Mouse (Mus musculus) midbrain, embryonic 16.5 days (tissue): ENCODE data around the gene Dhh. TPM values are rescaled to one million over a fixed set of nuclear protein-coding genes. Genes with fewer than 3 reads are reported as not detected.

Source experiments
- ATAC-seq: fragments of 200-750 bp; cut with Nextera tagmentation; 2 replicates; pipeline ENCODE4 v1.8.0; 2017; ENCODE audit warnings: moderate TSS enrichment
- H3K27ac ChIP-seq: fragments of 300-500 bp; sonication (generic); 2 replicates; pipeline ENCODE4 v1.5.1; 2014; ENCODE audit warnings: mild to moderate bottlenecking, low read length, mixed read lengths
- H3K27me3 ChIP-seq: fragments of 300-500 bp; sonication (generic); 2 replicates; pipeline ENCODE4 v1.6.1; 2014; ENCODE audit warnings: low read depth, low read length, mixed read lengths; ENCODE audit not compliant: control insufficient read depth, insufficient read depth
- H3K36me3 ChIP-seq: fragments of 300-500 bp; sonication (generic); 2 replicates; pipeline ENCODE4 v1.6.1; 2014; ENCODE audit warnings: mild to moderate bottlenecking, low read length, moderate library complexity, mixed read lengths; ENCODE audit not compliant: control insufficient read depth, insufficient read depth
- H3K4me1 ChIP-seq: fragments of 300-500 bp; sonication (generic); 2 replicates; pipeline ENCODE4 v1.6.1; 2014; ENCODE audit warnings: mild to moderate bottlenecking, low read length, mixed read lengths; ENCODE audit not compliant: control insufficient read depth, insufficient read depth
- H3K4me2 ChIP-seq: fragments of 300-500 bp; sonication (generic); 2 replicates; pipeline ENCODE4 v1.6.1; 2014; ENCODE audit warnings: mild to moderate bottlenecking, low read length, mixed read lengths
- H3K4me3 ChIP-seq: fragments of 300-500 bp; sonication (generic); 2 replicates; pipeline ENCODE4 v1.5.1; 2014; ENCODE audit warnings: low read depth, mild to moderate bottlenecking, low read length, moderate library complexity, mixed read lengths
- H3K9ac ChIP-seq: fragments of 300-500 bp; sonication (generic); 2 replicates; pipeline ENCODE4 v1.6.1; 2014; ENCODE audit warnings: low read depth, low read length, mixed read lengths
- H3K9me3 ChIP-seq: fragments of 300-500 bp; sonication (generic); replicated peaks from 2 replicates; pipeline ENCODE4 v1.6.1; 2014; ENCODE audit warnings: mild to moderate bottlenecking, low read length, mixed read lengths; ENCODE audit not compliant: control insufficient read depth, poor library complexity, severe bottlenecking
- WGBS: fragments of 180-500 bp; shearing (Covaris S2); extraction: QIAGEN DNeasy Blood & Tissue Kit; methylation state at CpG from one replicate; pipeline ENCODE4 v1.1.7; 2014; 5-methylcytosine and 5-hydroxymethylcytosine counted together
- polyA plus RNA-seq: library from polyadenylated mRNA; unstranded; fragments of >200 nt; fragmentation: Nextera tagmentation; extraction: Ambion mirVana; gene quantifications from 2 replicates; pipeline ENCODE4 v1.2.1, GENCODE M21; 2015

The Dhh gene
- polyA plus RNA-seq, 1 experiment from 2014 or later: 0.36 TPM

DNA sequence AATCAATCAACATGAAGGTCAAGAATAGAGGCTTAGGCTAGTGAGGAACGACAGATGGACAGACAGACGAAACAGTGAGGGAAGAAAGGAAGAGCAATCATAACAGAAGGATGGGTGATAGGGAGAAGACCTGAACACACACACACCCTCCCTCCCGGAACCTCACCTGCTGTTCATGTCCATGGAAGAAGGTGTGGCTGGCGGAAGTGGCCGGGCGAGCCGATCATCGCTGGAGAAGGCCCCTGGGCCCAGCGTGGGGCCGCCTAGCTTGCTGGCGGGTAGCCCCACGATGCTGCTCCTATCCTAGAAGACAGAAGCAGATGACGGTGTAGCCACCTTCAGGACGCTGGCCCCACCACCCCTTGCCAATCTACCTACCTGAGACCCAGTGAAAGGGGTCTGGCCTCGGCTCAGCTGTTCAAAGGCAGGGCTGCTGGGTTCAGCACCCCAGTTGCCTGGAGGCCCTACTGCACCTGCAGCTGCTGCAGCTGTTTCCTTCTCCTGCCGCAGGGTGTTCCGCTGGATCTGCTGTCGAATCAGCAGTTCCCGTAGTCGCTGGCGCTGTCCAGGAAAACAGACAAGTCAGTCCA lies 47.0 kb downstream of the Dhh start:
- no peak overlapping the region for H3K4me3 ChIP-seq

DNA sequence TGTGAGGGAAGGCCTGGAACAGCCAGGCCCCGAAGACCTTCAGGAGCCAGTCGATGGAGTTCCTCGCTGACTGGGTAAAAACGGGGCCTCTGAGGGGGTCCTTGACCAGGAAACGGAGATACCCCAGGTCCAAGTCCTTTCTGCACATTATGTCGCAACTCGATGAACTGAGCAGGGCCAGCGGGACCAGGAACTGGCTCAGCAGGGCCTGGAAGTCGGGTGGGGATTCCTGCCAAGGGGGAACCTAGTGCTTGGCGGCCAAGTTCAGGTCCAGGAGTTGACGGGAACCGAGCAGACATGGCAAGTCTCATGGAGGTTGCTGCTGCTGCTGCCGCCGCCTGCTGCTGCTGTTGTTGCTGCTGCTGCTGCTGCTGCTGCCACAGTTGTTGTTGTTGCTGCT lies 47.7 kb downstream of the Dhh start:
- Histone ChIP-seq H3K9ac (no peak overlapping the region), H3K4me2 (no peak overlapping the region), H3K27ac (no peak overlapping the region), H3K4me3 (no peak overlapping the region), H3K4me1 (no peaks in the 10 kb centered on the region), H3K36me3 (peaks cover 77% of the 10 kb centered on the region), H3K9me3 (no peaks in the 10 kb centered on the region), H3K27me3 (no peaks in the 10 kb centered on the region)
- ATAC-seq: no peak
- WGBS: 87% methylated on average over 14 of the region's 14 CpGs

More for the DNA sequence above, 47.0 kb downstream of the Dhh start:
- Histone ChIP-seq H3K9me3 (no peaks in the 10 kb centered on the region), H3K27ac (no peak overlapping the region), H3K27me3 (no peaks in the 10 kb centered on the region), H3K4me2 (no peak overlapping the region), H3K4me1 (no peaks in the 10 kb centered on the region), H3K36me3 (peaks cover 75% of the 10 kb centered on the region), H3K9ac (no peak overlapping the region)
- ATAC-seq: no peak
- WGBS: 92% methylated on average over 21 of the region's 21 CpGs

DNA sequence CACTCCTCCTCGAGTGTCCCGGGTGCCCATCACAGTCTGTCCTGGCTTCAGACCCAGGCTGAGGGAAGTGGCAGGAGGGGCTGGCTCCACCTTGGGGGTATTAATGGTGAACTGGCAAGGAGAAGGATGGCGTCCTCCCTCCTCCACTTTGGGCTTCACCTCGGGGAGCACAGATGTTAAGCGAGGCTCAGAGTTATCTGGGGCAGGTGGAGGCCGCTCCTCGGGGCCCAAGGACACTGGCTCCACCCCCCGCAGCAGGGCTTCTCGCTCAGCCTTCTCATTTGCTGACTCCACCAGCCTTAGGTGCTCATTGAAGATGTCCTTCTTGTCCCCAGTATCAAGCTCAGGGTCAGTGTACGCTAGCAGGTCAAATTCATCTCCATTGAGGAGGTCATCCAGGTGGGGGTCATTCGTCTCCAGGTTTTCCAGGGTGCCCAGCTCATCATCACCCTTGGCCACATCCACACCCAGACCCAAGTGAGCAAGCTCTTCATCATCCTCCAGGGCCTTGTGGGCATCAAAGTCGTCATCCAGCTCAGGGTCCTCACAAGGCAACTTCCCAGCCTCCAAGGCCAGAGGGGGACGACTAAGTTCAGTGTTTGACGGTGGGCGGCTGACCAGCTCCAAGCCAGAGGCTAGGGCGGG lies 48.3 kb downstream of the Dhh start:
- WGBS: 93% methylated on average over 16 of the region's 16 CpGs

DNA sequence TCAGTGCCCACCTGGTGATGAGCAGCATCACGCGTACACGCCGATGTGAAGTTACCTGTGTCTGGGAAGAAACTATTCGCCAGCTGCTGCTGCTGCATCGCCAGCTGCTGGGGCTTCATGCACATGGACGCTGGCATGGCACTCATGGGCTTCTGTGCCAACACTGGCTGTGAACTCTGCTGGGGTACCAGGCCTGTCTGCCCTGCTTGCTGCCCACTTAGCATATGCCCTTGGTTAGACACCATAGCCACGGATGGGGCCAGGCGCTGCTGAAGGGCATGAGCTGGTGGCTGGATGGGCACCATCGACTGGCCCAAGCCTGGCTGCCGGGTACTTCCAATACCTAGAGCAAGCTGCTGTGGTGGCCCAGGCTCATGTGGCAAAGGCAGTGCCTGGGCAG lies 49.2 kb downstream of the Dhh start:
- no peaks in the 10 kb centered on the region for H3K27me3 ChIP-seq
- H3K27ac ChIP-seq: no peak overlapping the region
- H3K9ac ChIP-seq: no peak overlapping the region
- no peak overlapping the region for H3K4me2 ChIP-seq
- H3K4me3 ChIP-seq: no peak overlapping the region
- no peaks in the 10 kb centered on the region for H3K4me1 ChIP-seq
- ATAC-seq: no peak
- H3K36me3 ChIP-seq: peaks cover 83% of the 10 kb centered on the region
- WGBS: 97% methylated on average over 11 of the region's 11 CpGs
- H3K9me3 ChIP-seq: no peaks in the 10 kb centered on the region

More for the DNA sequence above, 48.3 kb downstream of the Dhh start:
- Histone ChIP-seq H3K9me3 (no peaks in the 10 kb centered on the region), H3K36me3 (peaks cover 82% of the 10 kb centered on the region), H3K4me1 (no peaks in the 10 kb centered on the region), H3K27ac (no peak overlapping the region), H3K9ac (no peak overlapping the region), H3K27me3 (no peaks in the 10 kb centered on the region), H3K4me3 (no peak overlapping the region), H3K4me2 (no peak overlapping the region)
- no peak for ATAC-seq

DNA sequence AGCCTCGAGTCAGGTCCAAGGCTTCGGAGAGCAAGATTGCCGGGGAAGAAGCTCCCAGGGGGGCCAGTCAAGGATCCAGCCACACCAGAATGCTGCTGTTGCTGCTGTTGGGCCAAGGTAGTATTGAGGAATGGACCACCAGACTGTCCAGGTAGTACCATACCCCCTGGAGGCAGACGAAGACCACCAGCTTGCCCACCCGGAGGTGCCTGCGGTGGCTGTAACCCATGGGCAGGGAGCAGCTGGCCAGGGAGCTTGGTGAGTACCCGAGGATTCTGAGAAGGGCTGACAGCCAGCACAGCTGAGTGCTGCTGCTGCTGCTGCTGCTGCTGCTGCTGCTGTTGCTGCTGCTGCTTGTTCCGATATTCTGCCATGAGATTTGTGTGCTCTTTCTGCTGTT lies 52.2 kb downstream of the Dhh start:
- Histone ChIP-seq H3K27me3 (no peaks in the 10 kb centered on the region), H3K4me1 (no peaks in the 10 kb centered on the region), H3K9me3 (no peaks in the 10 kb centered on the region), H3K36me3 (peaks cover 83% of the 10 kb centered on the region), H3K27ac (no peak overlapping the region), H3K4me3 (no peak overlapping the region), H3K9ac (no peak overlapping the region), H3K4me2 (no peak overlapping the region)
- no peak for ATAC-seq
- 89% methylated on average over 8 of the region's 8 CpGs for WGBS

DNA sequence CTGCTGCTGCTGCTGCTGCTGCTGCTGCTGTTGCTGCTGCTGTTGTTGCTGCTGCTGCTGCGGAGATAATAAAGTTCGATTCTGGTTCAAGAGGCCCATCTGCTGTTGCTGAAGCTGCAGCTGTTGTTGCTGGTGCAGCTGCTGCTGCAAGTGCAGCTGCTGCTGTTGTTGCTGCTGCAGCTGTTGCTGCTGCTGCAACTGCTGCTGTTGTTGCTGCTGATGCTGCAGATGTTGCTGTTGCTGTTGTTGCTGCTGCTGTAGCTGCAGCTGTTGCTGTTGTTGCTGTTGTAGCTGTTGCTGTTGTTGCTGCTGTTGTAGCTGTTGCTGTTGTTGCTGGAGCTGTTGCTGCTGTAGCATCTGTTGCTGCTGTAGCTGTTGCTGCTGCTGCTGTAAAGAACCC lies 53.2 kb downstream of the Dhh start:
- ATAC-seq: no peak
- Histone ChIP-seq H3K4me3 (no peak overlapping the region), H3K27me3 (no peaks in the 10 kb centered on the region), H3K27ac (no peak overlapping the region), H3K36me3 (peaks cover 84% of the 10 kb centered on the region), H3K9me3 (no peaks in the 10 kb centered on the region), H3K9ac (no peak overlapping the region), H3K4me2 (no peak overlapping the region), H3K4me1 (no peaks in the 10 kb centered on the region)
- WGBS: 97% methylated on average over 2 of the region's 2 CpGs

DNA sequence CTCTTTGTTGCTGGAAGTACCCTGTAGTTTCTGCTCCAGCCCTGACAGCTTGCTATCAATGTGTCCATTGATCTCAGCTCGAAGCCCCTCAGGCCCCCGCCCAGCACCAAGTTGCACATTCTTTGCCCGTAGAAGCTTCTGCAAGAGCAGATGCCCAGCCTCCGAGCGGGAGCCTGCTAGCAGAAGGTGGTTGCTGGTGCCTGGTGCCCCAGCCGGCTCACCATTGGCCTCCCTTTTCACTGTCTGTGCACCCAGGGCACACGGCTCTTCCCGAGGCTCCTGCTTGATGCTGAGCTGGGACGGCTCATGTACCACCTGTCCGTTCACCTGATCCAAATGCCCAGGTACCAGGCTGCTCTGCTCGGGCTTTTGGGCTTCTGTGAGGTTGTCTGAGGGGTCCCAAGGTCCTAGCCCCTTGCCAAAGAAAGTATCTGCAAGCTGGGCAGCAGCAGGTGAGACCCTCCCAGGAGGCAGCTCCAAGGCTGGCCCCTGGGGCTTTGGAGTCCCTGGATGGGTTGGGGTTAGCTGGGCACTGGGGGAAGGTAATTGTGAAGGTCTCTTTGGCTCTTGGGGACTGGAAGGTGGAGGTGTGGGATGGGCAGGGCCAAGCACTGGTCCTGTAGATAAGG lies 54.6 kb downstream of the Dhh start:
- Histone ChIP-seq H3K27ac (no peak overlapping the region), H3K9ac (no peak overlapping the region), H3K36me3 (peaks cover 84% of the 10 kb centered on the region), H3K9me3 (no peaks in the 10 kb centered on the region), H3K4me2 (no peak overlapping the region), H3K4me1 (no peaks in the 10 kb centered on the region), H3K4me3 (no peak overlapping the region), H3K27me3 (no peaks in the 10 kb centered on the region)
- ATAC-seq: no peak
- 93% methylated on average over 11 of the region's 11 CpGs for WGBS

Other genes starting within 250 kb of the Dhh start
- 17.8 and 18.9 TPM in 2 replicates for gene Ddx23, start 235.6 kb downstream of the Dhh start, polyA plus RNA-seq
- 15.5 and 19.8 TPM in 2 replicates for gene Rnd1, start 221.1 kb downstream of the Dhh start, polyA plus RNA-seq
- 9.3 and 12.0 TPM in 2 replicates for gene Ccdc65, start 190.3 kb downstream of the Dhh start, polyA plus RNA-seq
- 2.3 and 4.0 TPM in 2 replicates for gene Fkbp11, start 170.3 kb downstream of the Dhh start, polyA plus RNA-seq
- 96.4 and 102 TPM in 2 replicates for gene Arf3, start 135.3 kb downstream of the Dhh start, polyA plus RNA-seq
- gene Wnt10b, start 120.4 kb downstream of the Dhh start, polyA plus RNA-seq: not detected in 2 replicates
- 1.2 and 1.3 TPM in 2 replicates for gene Wnt1, start 108.7 kb downstream of the Dhh start, polyA plus RNA-seq
- 0.35 and 0.42 TPM in 2 replicates for gene Ddn, start 89.0 kb downstream of the Dhh start, polyA plus RNA-seq
- gene Prkag1, start 67.0 kb downstream of the Dhh start, polyA plus RNA-seq: 72.9 and 73.1 TPM in 2 replicates
- 10.1 and 11.8 TPM in 2 replicates for gene Kmt2d, start 27.3 kb downstream of the Dhh start, polyA plus RNA-seq
- gene Rhebl1, start 4.0 kb downstream of the Dhh start, polyA plus RNA-seq: 37.2 and 38.7 TPM in 2 replicates
- gene Lmbr1l, start 19.7 kb upstream of the Dhh start, polyA plus RNA-seq: 27.9 and 33.5 TPM in 2 replicates
- gene Tuba1b, start 36.0 kb upstream of the Dhh start, polyA plus RNA-seq: 1,165 and 1,361 TPM in 2 replicates
- gene Gm49450, start 55.0 kb upstream of the Dhh start, polyA plus RNA-seq: not detected in 2 replicates
- 17,735 and 17,910 TPM in 2 replicates for gene Tuba1a, start 55.2 kb upstream of the Dhh start, polyA plus RNA-seq
- 11.6 and 12.5 TPM in 2 replicates for gene Tuba1c, start 131.4 kb upstream of the Dhh start, polyA plus RNA-seq
- gene Prph, start 156.6 kb upstream of the Dhh start, polyA plus RNA-seq: 5.1 and 7.1 TPM in 2 replicates
- 3.2 and 4.9 TPM in 2 replicates for gene Troap, start 176.0 kb upstream of the Dhh start, polyA plus RNA-seq
- gene C1ql4, start 189.3 kb upstream of the Dhh start, polyA plus RNA-seq: 7.2 and 7.8 TPM in 2 replicates
- gene Dnajc22, start 194.6 kb upstream of the Dhh start, polyA plus RNA-seq: 0.75 and 1.3 TPM in 2 replicates
- 28.0 and 32.2 TPM in 2 replicates for gene Spats2, start 227.4 kb upstream of the Dhh start, polyA plus RNA-seq